Mouse (Mus musculus) bone marrow, adult 2 months (tissue): ENCODE results near the gene Tchp.

ENCODE experiments used
- CTCF ChIP-seq: fragments of 200-500 bp; IDR thresholded peaks from 2 replicates; pipeline ENCODE4 v1.5.1; 2011; ENCODE audit warnings: low read length, control low read depth; ENCODE audit not compliant: control insufficient read depth, insufficient read depth
- POLR2A ChIP-seq: fragments of 200-500 bp; IDR thresholded peaks from 2 replicates; pipeline ENCODE4 v1.6.1; 2011; ENCODE audit warnings: low read depth, mild to moderate bottlenecking, control low read depth, low read length, borderline replicate concordance; ENCODE audit not compliant: control insufficient read depth

- TF ChIP-seq POLR2A (no peak), CTCF (no peak)
Measured at GRCm38 (mm10) chr5:114666659-114667058, 40.9 kb upstream of the Tchp start.
